Comparison of ENCODE assay signal across 10 mouse cellular contexts in the genomic region with DNA sequence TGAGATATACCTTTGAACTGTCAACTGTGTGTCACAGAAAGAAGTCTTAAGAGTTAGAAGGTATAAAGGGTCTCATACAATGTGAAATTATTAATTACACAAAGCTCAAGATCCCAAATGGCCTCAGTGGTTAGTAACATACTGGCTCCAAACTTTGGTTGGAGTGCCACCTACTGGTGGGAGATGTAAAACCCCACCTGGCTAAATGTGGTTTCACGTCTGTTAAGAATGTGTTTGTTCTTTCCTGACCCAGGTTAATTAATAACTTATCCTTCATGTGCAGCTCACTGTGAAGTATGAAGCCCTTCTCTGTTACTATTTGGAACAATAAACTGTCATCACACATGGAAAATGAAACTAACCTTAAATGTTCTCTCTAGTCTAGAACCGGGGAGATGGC. TPM values are rescaled to one million over a fixed set of nuclear protein-coding genes. Genes with fewer than 3 reads are reported as not detected.
A peak's percentile ranks its signal among the peaks of the same experiment; 100 is the strongest.
DNase-seq lines count a peak whose midpoint lies in the region; ATAC-seq and TF ChIP-seq lines count a peak whose summit lies in the region.
"Had no signal": no experiment of that assay in that cellular context is flagged by ENCODE, and none has a peak within 500 bp of the region (broad histone marks: within the 10 kb centered on the region; RNA-seq: fewer than 3 reads in every experiment).

No protein-coding gene starts in this region.

- no peak overlapping the region for H3K4me2 ChIP-seq in hindbrain, embryonic 11.5 days (replicated peaks; ENCODE audit: low read depth, low read length)
- no peak overlapping the region for H3K4me2 ChIP-seq in hindbrain, embryonic 13.5 days
- no peak overlapping the region for H3K4me2 ChIP-seq in forebrain, embryonic 14.5 days (ENCODE audit: low read length)
- no peak overlapping the region for H3K4me2 ChIP-seq in intestine, postnatal 0 days (replicated peaks; ENCODE audit: low read depth)
- no peak overlapping the region for H3K4me2 ChIP-seq in limb, embryonic 14.5 days (replicated peaks; ENCODE audit: low read depth, low read length, severe bottlenecking)
- H3K4me2 ChIP-seq in midbrain, embryonic 16.5 days (ENCODE audit: low read length): no peak overlapping the region
- no peak overlapping the region for H3K4me2 ChIP-seq in stomach, embryonic 14.5 days (replicated peaks; ENCODE audit: low read depth, low read length)
- H3K4me2 ChIP-seq: embryonic facial prominence, embryonic 12.5 days had no signal

- H3K27me3 ChIP-seq in hindbrain, embryonic 11.5 days (ENCODE audit: control insufficient read depth, insufficient read depth, low read length): no peaks in the 10 kb centered on the region
- no peaks in the 10 kb centered on the region for H3K27me3 ChIP-seq in hindbrain, embryonic 13.5 days
- no peaks in the 10 kb centered on the region for H3K27me3 ChIP-seq in forebrain, embryonic 14.5 days (replicated peaks; ENCODE audit: control insufficient read depth, insufficient read depth, low read length)
- no peaks in the 10 kb centered on the region for H3K27me3 ChIP-seq in intestine, postnatal 0 days (replicated peaks; ENCODE audit: control insufficient read depth, insufficient read depth, low read length)
- H3K27me3 ChIP-seq in limb, embryonic 14.5 days (ENCODE audit: control insufficient read depth, insufficient read depth, low read length): no peaks in the 10 kb centered on the region
- no peaks in the 10 kb centered on the region for H3K27me3 ChIP-seq in midbrain, embryonic 16.5 days (ENCODE audit: control insufficient read depth, insufficient read depth, low read depth, low read length)
- no peaks in the 10 kb centered on the region for H3K27me3 ChIP-seq in stomach, embryonic 14.5 days (ENCODE audit: control insufficient read depth, insufficient read depth, low read length)
- H3K27me3 ChIP-seq: embryonic facial prominence, embryonic 12.5 days; megakaryocyte, embryonic 14.5 days had no signal

- H3K4me1 ChIP-seq in hindbrain, embryonic 11.5 days (replicated peaks; ENCODE audit: control insufficient read depth, insufficient read depth, low read length): no peaks in the 10 kb centered on the region
- no peaks in the 10 kb centered on the region for H3K4me1 ChIP-seq in hindbrain, embryonic 13.5 days (replicated peaks)
- no peaks in the 10 kb centered on the region for H3K4me1 ChIP-seq in forebrain, embryonic 14.5 days (ENCODE audit: control insufficient read depth, insufficient read depth, low read length)
- H3K4me1 ChIP-seq in intestine, postnatal 0 days (replicated peaks; ENCODE audit: control insufficient read depth, insufficient read depth, low read length): no peaks in the 10 kb centered on the region
- H3K4me1 ChIP-seq in limb, embryonic 14.5 days (ENCODE audit: control insufficient read depth, insufficient read depth, low read length): no peaks in the 10 kb centered on the region
- H3K4me1 ChIP-seq in midbrain, embryonic 16.5 days (ENCODE audit: control insufficient read depth, insufficient read depth, low read length): no peaks in the 10 kb centered on the region
- H3K4me1 ChIP-seq in stomach, embryonic 14.5 days (ENCODE audit: control insufficient read depth, insufficient read depth, low read length): no peaks in the 10 kb centered on the region
- H3K4me1 ChIP-seq: embryonic facial prominence, embryonic 12.5 days had no signal

- no peak overlapping the region for H3K4me3 ChIP-seq in hindbrain, embryonic 11.5 days (ENCODE audit: low read depth, low read length)
- H3K4me3 ChIP-seq in hindbrain, embryonic 13.5 days: no peak overlapping the region
- H3K4me3 ChIP-seq in forebrain, embryonic 14.5 days (ENCODE audit: low read depth, low read length): no peak overlapping the region
- H3K4me3 ChIP-seq in intestine, postnatal 0 days (ENCODE audit: low read depth, low read length): no peak overlapping the region
- no peak overlapping the region for H3K4me3 ChIP-seq in limb, embryonic 14.5 days (replicated peaks; ENCODE audit: low read length)
- no peak overlapping the region for H3K4me3 ChIP-seq in midbrain, embryonic 16.5 days (ENCODE audit: low read depth, low read length)
- no peak overlapping the region for H3K4me3 ChIP-seq in stomach, embryonic 14.5 days (ENCODE audit: low read depth, low read length)
- H3K4me3 ChIP-seq: embryonic facial prominence, embryonic 12.5 days had no signal

- 0 out of 2 replicates have a peak, but pooled peaks have one; percentile 53 for ATAC-seq in hindbrain, embryonic 11.5 days (ENCODE audit: low FRiP score)
- ATAC-seq in hindbrain, embryonic 13.5 days (ENCODE audit: low FRiP score): no peak
- ATAC-seq in forebrain, embryonic 14.5 days: 0 out of 2 replicates have a peak, but pooled peaks have one; percentile 63
- peak; percentile 80 for ATAC-seq in intestine, postnatal 0 days
- no peak for ATAC-seq in limb, embryonic 14.5 days (ENCODE audit: low FRiP score, low read depth)
- ATAC-seq in midbrain, embryonic 16.5 days: 0 out of 2 replicates have a peak, but pooled peaks have one; percentile 42
- ATAC-seq in stomach, embryonic 14.5 days (ENCODE audit: insufficient number of reproducible peaks, insufficient read depth, low FRiP score, low read depth): peak; percentile 69; the same call in 1 of the 2 replicates

- peak; percentile 89 for TF ChIP-seq CTCF in intestine, postnatal 0 days (IDR thresholded peaks at IDR 0.05; ENCODE audit: low read depth)

- WGBS in hindbrain, embryonic 11.5 days: 57% methylated on average over 2 of the region's 2 CpGs
- 62% methylated on average over 2 of the region's 2 CpGs for WGBS in hindbrain, embryonic 13.5 days
- WGBS in forebrain, embryonic 14.5 days: 68% methylated on average over 2 of the region's 2 CpGs
- 35% methylated on average over 2 of the region's 2 CpGs for WGBS in intestine, postnatal 0 days
- 63% methylated on average over 2 of the region's 2 CpGs for WGBS in limb, embryonic 14.5 days
- 71% methylated on average over 2 of the region's 2 CpGs for WGBS in midbrain, embryonic 16.5 days
- WGBS in stomach, embryonic 14.5 days: 48% methylated on average over 2 of the region's 2 CpGs

- H3K9me3 ChIP-seq in hindbrain, embryonic 11.5 days (ENCODE audit: control insufficient read depth, low read length): no peaks in the 10 kb centered on the region
- no peaks in the 10 kb centered on the region for H3K9me3 ChIP-seq in hindbrain, embryonic 13.5 days
- no peaks in the 10 kb centered on the region for H3K9me3 ChIP-seq in forebrain, embryonic 14.5 days (replicated peaks; ENCODE audit: control insufficient read depth, low read length)
- no peaks in the 10 kb centered on the region for H3K9me3 ChIP-seq in intestine, postnatal 0 days (ENCODE audit: control insufficient read depth)
- no peaks in the 10 kb centered on the region for H3K9me3 ChIP-seq in limb, embryonic 14.5 days (ENCODE audit: control insufficient read depth, low read length)
- no peaks in the 10 kb centered on the region for H3K9me3 ChIP-seq in midbrain, embryonic 16.5 days (replicated peaks; ENCODE audit: control insufficient read depth, low read length, poor library complexity, severe bottlenecking)
- no peaks in the 10 kb centered on the region for H3K9me3 ChIP-seq in stomach, embryonic 14.5 days (ENCODE audit: control insufficient read depth, low read depth, low read length)
- H3K9me3 ChIP-seq: embryonic facial prominence, embryonic 12.5 days; megakaryocyte, embryonic 14.5 days had no signal

- DNase-seq in hindbrain, embryonic 11.5 days (ENCODE audit: low spot score): peak; percentile 72
- DNase-seq in adrenal gland, adult 2 months: peak; percentile 38
- DNase-seq in forebrain, embryonic 14.5 days (ENCODE audit: low spot score): peak; percentile 75
- DNase-seq in limb, embryonic 14.5 days (ENCODE audit: low spot score): peak; percentile 61

- no peak overlapping the region for H3K9ac ChIP-seq in hindbrain, embryonic 11.5 days (ENCODE audit: low read depth, low read length)
- H3K9ac ChIP-seq in hindbrain, embryonic 13.5 days: no peak overlapping the region
- H3K9ac ChIP-seq in forebrain, embryonic 14.5 days (ENCODE audit: low read length): no peak overlapping the region
- no peak overlapping the region for H3K9ac ChIP-seq in intestine, postnatal 0 days (ENCODE audit: low read depth, low read length)
- H3K9ac ChIP-seq in limb, embryonic 14.5 days (ENCODE audit: low read depth, low read length, severe bottlenecking): no peak overlapping the region
- no peak overlapping the region for H3K9ac ChIP-seq in midbrain, embryonic 16.5 days (ENCODE audit: low read depth, low read length)
- no peak overlapping the region for H3K9ac ChIP-seq in stomach, embryonic 14.5 days (replicated peaks; ENCODE audit: low read depth, low read length)
- H3K9ac ChIP-seq: embryonic facial prominence, embryonic 12.5 days had no signal

- H3K27ac ChIP-seq in hindbrain, embryonic 11.5 days (ENCODE audit: low read depth, low read length): no peak overlapping the region
- H3K27ac ChIP-seq in hindbrain, embryonic 13.5 days: no peak overlapping the region
- no peak overlapping the region for H3K27ac ChIP-seq in forebrain, embryonic 14.5 days (ENCODE audit: low read depth, low read length)
- H3K27ac ChIP-seq in intestine, postnatal 0 days (ENCODE audit: low read depth, low read length): no peak overlapping the region
- H3K27ac ChIP-seq in limb, embryonic 14.5 days (replicated peaks; ENCODE audit: low read depth, low read length): no peak overlapping the region
- no peak overlapping the region for H3K27ac ChIP-seq in midbrain, embryonic 16.5 days (ENCODE audit: low read length)
- no peak overlapping the region for H3K27ac ChIP-seq in stomach, embryonic 14.5 days (ENCODE audit: low read length)
- H3K27ac ChIP-seq: embryonic facial prominence, embryonic 12.5 days had no signal

- peaks cover 5% of the 10 kb centered on the region; the same call in 1 of the 2 replicates for H3K36me3 ChIP-seq in hindbrain, embryonic 11.5 days (ENCODE audit: control insufficient read depth, insufficient read depth, low read length)
- H3K36me3 ChIP-seq in hindbrain, embryonic 13.5 days: peaks cover 32% of the 10 kb centered on the region
- peaks cover 32% of the 10 kb centered on the region for H3K36me3 ChIP-seq in forebrain, embryonic 14.5 days (ENCODE audit: control insufficient read depth, insufficient read depth, low read length)
- peaks cover 18% of the 10 kb centered on the region for H3K36me3 ChIP-seq in intestine, postnatal 0 days (ENCODE audit: control insufficient read depth, insufficient read depth)
- H3K36me3 ChIP-seq in limb, embryonic 14.5 days (ENCODE audit: control insufficient read depth, insufficient read depth, low read length): peaks cover 26% of the 10 kb centered on the region
- no peaks in the 10 kb centered on the region for H3K36me3 ChIP-seq in midbrain, embryonic 16.5 days (ENCODE audit: control insufficient read depth, insufficient read depth, low read length)
- H3K36me3 ChIP-seq in stomach, embryonic 14.5 days (ENCODE audit: control insufficient read depth, insufficient read depth, low read length): no peaks in the 10 kb centered on the region

- no peak for TF ChIP-seq POLR2A in limb, embryonic 14.5 days (IDR thresholded peaks at IDR 0.05; ENCODE audit: borderline replicate concordance, extremely low read depth, insufficient read depth, insufficient read length)

RNA-seq across cellular contexts. Expression of a gene that starts 16.9 kb away (rescaled TPM):
- 78.9 and 85.8 TPM in 2 replicates for polyA plus RNA-seq in hindbrain, embryonic 11.5 days (2014; fragmentation: Nextera tagmentation; extraction: Ambion mirVana)
- 60.1 and 62.9 TPM in 2 replicates for polyA plus RNA-seq in hindbrain, embryonic 13.5 days (2015; fragmentation: Nextera tagmentation; extraction: Ambion mirVana)
- 10 to 100 TPM; 34.3 to 47.8 TPM for total RNA-seq in adrenal gland, adult 2 months (2021)
- 1.6 and 2.3 TPM in 2 replicates for polyA plus RNA-seq in adrenal gland, adult 2 months (2012; rRNA removed)
- polyA plus RNA-seq in forebrain, embryonic 14.5 days (2014; fragmentation: Nextera tagmentation; extraction: Ambion mirVana): 65.0 and 74.5 TPM in 2 replicates
- 43.4 and 43.7 TPM in 2 replicates for polyA plus RNA-seq in intestine, postnatal 0 days (2015; fragmentation: Nextera tagmentation; extraction: Ambion mirVana)
- polyA plus RNA-seq in limb, embryonic 14.5 days (2012; rRNA removed): 49.5 and 60.6 TPM in 2 replicates
- 64.5 and 66.5 TPM in 2 replicates for polyA plus RNA-seq in limb, embryonic 14.5 days (2014; fragmentation: Nextera tagmentation; extraction: Ambion mirVana)
- 59.1 and 63.6 TPM in 2 replicates for polyA plus RNA-seq in midbrain, embryonic 16.5 days (2015; fragmentation: Nextera tagmentation; extraction: Ambion mirVana)
- 61.9 and 62.0 TPM in 2 replicates for polyA plus RNA-seq in stomach, embryonic 14.5 days (2014; fragmentation: Nextera tagmentation; extraction: Ambion mirVana)

RNA-seq across cellular contexts. Expression of a gene that starts 53.6 kb away (rescaled TPM):
- not detected in 2 replicates for polyA plus RNA-seq in hindbrain, embryonic 11.5 days (2014; fragmentation: Nextera tagmentation; extraction: Ambion mirVana)
- polyA plus RNA-seq in hindbrain, embryonic 13.5 days (2015; fragmentation: Nextera tagmentation; extraction: Ambion mirVana): 0.17 TPM in 1 of 2 replicates, not detected in the other
- not detected for total RNA-seq in adrenal gland, adult 2 months (2021)
- not detected in 2 replicates for polyA plus RNA-seq in adrenal gland, adult 2 months (2012; rRNA removed)
- not detected in 2 replicates for polyA plus RNA-seq in forebrain, embryonic 14.5 days (2014; fragmentation: Nextera tagmentation; extraction: Ambion mirVana)
- polyA plus RNA-seq in intestine, postnatal 0 days (2015; fragmentation: Nextera tagmentation; extraction: Ambion mirVana): not detected in 2 replicates
- 0.04 and 0.06 TPM in 2 replicates for polyA plus RNA-seq in limb, embryonic 14.5 days (2012; rRNA removed)
- polyA plus RNA-seq in limb, embryonic 14.5 days (2014; fragmentation: Nextera tagmentation; extraction: Ambion mirVana): 0.26 TPM in 1 of 2 replicates, not detected in the other
- not detected in 2 replicates for polyA plus RNA-seq in midbrain, embryonic 16.5 days (2015; fragmentation: Nextera tagmentation; extraction: Ambion mirVana)
- not detected in 2 replicates for polyA plus RNA-seq in stomach, embryonic 14.5 days (2014; fragmentation: Nextera tagmentation; extraction: Ambion mirVana)
- polyA plus RNA-seq: embryonic facial prominence, embryonic 12.5 days had no signal

Comparison
In these comparisons a context has a peak if more than half of its experiments do, and no peak if none do; other contexts are left out.
1. ATAC-seq: peak in hindbrain, embryonic 11.5 days (single experiment), forebrain, embryonic 14.5 days (single experiment), intestine, postnatal 0 days (single experiment), midbrain, embryonic 16.5 days (single experiment) and stomach, embryonic 14.5 days (single experiment); none in hindbrain, embryonic 13.5 days (single experiment) and limb, embryonic 14.5 days (single experiment).
2. RNA of a gene that starts 16.9 kb away (polyA plus RNA-seq): 78.9 to 85.8 TPM in hindbrain, embryonic 11.5 days, 65.0 to 74.5 TPM in forebrain, embryonic 14.5 days, 49.5 to 66.5 TPM in limb, embryonic 14.5 days, 59.1 to 63.6 TPM in midbrain, embryonic 16.5 days, 61.9 to 62.0 TPM in stomach, embryonic 14.5 days, 60.1 to 62.9 TPM in hindbrain, embryonic 13.5 days and 43.4 to 43.7 TPM in intestine, postnatal 0 days; 1.6 to 2.3 TPM in adrenal gland, adult 2 months; every median in the first group is over 10 times any median in the second.
3. Peak in every context shown above with its lines, with median percentiles within 50 percentile points of each other: DNase-seq.